Mouse (Mus musculus) 416B (cell line): ENCODE data around the gene Atp2a1.
"Not testable (repeated sequence)": the region's sequence is repeated elsewhere in the genome, so short reads cannot be mapped to it uniquely, and the experiment has no call there.

Experiments used
- DNase-seq: peaks from one replicate; pipeline ENCODE4 v3.0.0; 2011; ENCODE audit warnings: low read depth

Gene Atp2a1

DNA sequence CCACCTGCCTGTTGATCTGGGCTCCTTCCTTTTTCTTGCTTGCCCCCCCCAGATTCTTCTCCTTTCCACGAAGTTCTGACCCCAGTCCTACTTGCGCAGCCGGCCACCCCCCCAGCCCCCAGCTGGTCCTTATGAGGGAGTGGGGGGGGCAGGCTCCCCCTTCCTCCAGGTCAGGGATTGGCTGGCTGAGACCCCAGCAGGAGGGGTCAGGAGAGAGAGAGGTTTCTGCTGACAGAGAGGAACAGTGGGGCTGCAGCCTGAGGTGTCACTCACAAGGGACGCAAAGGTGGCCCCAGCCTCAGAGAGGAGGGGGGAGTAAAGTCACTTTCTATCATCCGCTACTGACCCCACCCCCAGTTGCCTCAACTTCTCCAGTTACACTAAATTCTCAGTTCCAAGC lies at the start of gene Atp2a1:
Gene Atp2a1 (minus strand): TSS at position 105 of the 400 bp plus-strand sequence.
- no peak for DNase-seq

DNA sequence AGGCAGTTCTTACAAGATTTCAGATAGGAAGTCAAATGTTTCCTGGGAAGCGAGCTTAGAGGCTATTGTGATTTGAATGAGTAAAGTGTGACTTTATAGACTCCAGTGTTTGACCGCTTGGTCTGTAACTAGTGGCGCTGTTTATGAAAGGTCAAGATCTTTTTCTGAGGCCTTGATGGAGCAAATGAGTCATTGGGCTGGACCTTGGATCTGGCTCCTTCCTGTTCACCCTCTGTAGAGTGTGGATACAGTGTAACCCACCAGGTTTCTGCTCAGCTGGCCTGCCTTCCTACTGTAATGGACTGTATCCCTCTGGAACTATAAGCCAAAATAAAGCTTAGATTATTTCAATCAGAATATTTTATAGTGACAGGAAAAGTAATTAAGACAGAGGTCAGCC lies 48.4 kb upstream of the Atp2a1 start:
- DNase-seq = peak; percentile 56

DNA sequence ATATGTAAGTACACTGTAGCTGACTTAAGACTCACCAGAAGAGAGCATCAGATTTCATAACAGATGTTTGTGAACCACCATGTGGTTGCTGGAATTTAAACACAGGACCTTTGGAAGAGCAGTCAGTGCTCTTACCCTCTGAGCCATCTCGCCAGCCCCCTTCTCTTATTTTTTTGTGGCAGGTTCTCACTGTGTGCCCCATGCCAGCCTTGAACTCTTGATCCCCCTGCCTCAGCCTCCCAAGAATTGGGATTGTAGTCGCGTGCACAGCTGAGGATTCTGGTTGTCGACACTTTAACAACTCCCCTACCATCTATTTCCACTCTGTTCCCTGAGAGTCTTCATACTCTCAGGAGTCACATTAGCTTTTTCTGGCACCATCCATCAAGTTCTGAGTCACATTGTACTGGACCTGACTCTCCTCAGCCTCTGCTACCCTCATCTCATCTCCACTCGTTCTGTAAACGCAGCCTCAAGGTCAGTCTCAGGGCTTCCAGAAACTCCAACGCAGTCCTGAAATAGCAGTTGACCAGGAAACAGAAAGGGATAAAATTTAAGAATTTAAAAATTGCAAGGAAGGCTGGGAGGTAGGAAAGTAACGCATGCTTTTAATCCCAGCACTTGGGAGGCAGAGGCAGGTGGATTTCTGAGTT lies 44.3 kb upstream of the Atp2a1 start:
- DNase-seq = no peak

DNA sequence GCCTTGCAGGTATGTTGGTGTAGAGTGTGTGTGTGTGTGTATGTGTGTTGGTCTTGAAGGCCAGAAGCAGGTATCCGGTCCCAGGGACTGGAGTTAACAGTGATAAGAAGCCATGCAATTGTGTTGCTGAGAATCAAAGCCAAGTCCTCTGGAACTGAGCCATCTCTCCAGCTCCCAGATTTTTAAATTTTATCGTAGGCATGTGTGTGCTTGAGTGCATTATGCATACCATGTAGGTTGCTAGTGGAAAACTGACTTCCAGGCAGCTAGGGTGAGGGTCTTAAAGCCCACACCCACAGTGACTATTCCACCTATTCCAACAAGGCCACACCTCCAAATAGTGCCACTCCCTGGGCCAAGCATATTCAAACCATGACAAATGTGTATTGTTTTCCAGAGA lies 42.0 kb upstream of the Atp2a1 start:
- DNase-seq = no peak

DNA sequence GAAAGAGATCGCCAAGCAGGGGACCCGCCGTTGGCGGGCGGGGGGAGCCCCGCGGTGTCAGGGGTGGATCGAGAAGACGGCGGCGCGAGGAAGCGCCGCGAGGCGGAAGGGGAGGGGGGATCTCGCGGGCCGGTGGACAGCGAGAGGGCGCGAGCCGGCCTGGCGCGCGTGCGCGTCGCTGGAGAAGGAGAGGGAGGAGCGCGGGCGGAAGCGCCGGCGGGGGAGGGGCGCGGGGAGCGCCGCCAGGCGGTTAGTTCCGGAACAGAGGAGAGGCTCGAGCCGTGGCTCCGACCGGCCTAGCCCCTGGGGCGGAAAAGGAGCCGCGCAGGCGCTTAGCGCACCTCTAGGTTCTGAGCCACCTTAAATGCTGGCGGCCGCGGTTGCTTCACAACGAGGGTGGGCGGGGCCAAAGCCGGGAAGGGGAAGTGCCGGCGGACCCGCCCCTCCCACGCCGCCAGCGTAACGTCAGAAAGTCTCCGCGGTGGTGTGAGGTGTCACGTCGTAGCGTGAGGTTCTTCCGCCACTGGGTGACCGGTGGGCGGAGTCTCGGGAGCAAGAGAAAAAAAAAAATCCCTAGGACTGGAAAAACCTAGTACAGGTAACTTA lies 40.5 kb upstream of the Atp2a1 start, which contains the start of gene Atxn2l:
Gene Atxn2l (minus strand): TSS at position 165 of the 606 bp plus-strand sequence.
- peak; percentile 99 for DNase-seq

DNA sequence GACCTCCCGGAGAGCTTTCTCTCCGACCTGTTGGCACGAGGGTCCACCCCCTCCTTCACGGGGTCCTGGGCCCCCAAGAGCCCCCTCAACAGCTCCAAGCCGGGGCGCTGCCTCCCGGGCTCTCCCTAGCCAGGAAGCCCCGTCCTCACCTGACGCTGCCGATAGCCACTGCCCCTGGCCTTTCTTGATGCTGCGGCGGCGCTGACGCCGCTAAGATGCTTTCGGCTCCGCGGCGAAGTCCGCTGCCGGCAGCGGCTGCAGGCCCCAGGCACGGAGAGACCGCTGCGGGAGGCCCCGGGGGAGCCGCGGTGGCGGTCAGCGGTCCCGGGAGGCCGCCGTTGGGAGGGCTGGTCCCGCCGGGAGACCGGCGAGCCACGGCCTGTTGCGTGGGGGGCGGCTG lies 39.8 kb upstream of the Atp2a1 start:
- no peak for DNase-seq

DNA sequence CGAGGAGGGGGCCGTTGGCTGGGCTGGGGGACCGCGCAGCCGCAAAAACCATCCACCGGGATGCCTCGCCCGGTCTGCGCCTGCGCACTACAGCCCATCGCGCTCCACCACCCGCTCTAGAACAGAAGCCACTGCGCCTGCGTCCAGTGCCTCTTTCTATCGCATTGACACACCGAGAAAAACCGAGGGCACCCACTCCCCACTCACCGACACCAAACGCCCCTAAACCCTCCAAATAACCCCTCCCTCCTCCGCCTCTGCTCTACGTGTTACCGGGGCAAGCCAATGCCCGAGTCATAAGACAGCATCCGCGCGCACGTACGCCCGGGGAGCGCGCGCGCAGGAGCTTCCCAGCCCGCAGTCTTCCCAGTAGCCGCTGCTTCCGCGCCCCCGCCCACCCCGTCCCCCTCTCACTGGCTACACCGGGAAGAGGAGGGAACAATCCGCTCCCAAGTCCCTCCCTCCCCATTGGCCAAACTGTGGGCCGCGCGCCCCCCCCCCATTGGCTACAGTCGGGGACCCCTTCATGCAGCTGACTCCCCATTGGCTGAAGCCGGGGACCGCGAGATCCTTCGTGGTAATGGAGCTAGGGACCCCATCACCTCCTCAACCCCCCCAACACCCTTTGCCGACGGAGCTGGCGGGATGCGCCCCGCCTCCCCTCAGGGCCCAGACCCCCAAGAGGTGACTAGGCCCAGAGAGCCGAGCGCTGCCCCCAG lies 39.3 kb upstream of the Atp2a1 start:
- peak; percentile 98 for DNase-seq

DNA sequence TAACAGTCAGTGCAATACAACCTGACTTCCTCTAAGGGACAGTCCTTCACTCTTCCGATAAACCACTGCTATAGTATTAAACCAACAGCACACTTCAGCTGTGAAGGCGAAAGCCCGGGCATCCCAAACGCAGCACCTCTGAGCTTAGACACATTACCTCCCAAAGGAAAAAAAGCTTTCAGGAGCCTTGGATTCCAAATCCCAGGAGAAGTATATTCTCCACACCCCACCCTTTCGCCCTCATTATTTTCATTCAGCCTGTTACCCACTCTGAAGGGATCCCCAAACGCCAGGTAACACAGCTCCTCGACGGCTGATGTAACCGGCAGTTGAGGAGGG lies 38.7 kb upstream of the Atp2a1 start:
- no peak for DNase-seq

DNA sequence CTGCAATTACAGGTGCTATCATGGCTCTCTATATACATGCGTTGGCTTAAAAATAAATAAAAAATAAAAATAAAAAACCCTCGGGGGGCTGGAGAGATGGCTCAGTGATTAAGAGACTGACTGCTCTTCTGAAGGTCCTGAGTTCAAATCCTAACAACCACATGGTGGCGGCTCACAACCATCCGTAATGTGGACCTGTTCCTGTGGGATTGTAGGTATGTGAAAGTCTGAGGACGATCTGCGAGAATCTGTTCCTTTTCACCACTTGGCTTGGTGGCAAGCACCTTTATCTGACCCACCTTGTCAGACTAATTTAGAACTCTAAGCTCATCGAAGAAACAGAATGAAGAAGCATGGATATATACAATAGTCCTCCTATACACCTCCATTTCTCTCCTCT lies 36.5 kb upstream of the Atp2a1 start:
- no peak for DNase-seq

DNA sequence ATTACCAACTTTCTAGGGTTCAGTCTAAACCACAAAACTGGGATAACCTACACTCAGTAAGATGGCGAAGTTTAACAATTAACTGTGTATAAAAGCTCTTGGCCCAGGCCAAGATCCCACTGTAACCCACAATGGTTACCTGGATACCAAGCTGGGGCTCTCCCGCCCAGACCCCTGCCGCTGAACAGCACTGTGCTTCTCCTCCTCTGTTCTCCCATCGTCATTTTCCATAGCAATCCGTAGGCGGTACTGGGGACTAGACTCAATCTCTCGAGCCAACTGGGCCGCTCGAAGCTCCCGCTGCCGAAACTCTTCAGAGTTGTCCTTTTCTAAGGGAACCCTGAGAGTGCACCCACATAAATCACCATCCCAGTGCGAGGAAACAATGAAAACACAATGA lies 35.1 kb upstream of the Atp2a1 start:
- DNase-seq = no peak

DNA sequence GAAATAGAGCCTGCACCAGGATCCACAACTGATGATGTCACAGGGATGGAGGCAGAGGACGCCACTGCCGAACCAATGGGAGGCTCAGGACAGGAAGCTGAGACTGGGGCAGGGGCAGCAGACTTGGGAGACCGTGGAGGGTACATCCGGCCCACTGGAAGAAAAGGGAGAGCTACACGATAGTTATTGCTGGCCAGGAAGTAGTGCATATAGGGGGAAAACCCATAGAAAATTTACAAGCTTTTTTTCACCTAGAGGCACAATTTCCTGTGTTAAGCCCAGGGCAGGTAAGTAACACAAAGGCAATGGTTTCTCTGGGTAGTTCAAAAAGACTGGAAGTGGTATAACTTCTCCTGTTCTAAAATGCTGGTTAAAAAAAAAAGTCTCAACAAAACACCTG lies 33.6 kb upstream of the Atp2a1 start:
- DNase-seq = no peak

DNA sequence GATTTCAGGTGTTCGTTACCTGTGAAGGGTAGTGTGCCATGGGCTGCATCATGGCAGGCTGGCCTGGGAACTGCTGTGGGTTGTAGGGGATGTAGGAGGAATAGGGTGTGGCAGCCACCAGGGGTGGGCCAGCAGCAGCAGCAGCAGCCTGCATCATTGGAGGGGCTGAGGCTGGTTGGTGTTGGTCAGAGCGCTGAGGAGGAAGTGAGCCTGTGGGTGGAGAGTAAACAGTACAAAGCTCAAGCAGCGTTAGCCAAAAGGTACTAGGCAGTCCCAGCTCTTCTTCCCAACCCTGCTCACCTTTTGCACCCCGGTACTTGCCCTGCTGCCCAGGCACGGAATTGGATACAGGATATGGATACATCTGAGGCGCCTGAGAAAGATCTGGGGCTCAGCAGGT lies 31.2 kb upstream of the Atp2a1 start:
- DNase-seq = no peak

DNA sequence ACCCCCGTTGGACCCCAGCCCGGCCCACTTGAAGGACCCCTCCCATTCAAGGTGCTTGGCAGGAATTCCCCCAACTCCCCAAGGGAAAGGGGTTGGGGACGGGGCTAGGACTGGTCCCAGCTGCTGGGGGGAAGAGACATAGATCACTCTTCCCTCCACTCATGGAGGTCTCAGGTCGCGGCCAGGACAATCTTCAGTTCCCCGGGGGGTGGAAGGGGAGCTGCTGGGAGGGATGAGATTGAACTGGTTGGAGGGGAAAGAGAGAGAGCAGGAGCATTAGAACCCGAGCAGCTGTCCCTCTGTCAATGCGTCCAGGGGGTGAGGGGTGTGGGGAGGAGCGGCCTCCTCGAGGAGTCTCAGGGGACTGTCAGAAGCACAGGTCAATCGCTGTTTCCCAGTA lies 29.1 kb upstream of the Atp2a1 start:
- DNase-seq = no peak

DNA sequence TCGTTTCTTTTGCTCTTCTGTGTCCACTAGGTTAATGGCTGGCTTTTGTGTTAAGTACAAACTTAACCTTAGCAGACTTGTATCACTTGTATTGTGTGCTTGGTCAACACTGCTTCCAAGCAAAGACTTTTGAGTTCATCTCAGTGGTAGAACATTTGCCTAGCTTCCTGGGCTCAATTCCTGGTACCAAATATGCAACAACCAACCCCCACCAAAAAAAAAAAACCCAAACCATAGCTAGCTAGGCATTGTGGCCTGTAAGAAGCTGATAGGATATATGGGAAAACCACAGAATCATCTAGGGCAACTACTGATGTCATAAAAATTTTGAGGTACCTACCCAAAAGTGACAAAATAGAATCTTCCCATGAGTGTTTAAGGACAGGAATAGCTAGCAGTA lies 28.1 kb upstream of the Atp2a1 start:
- DNase-seq = no peak

DNA sequence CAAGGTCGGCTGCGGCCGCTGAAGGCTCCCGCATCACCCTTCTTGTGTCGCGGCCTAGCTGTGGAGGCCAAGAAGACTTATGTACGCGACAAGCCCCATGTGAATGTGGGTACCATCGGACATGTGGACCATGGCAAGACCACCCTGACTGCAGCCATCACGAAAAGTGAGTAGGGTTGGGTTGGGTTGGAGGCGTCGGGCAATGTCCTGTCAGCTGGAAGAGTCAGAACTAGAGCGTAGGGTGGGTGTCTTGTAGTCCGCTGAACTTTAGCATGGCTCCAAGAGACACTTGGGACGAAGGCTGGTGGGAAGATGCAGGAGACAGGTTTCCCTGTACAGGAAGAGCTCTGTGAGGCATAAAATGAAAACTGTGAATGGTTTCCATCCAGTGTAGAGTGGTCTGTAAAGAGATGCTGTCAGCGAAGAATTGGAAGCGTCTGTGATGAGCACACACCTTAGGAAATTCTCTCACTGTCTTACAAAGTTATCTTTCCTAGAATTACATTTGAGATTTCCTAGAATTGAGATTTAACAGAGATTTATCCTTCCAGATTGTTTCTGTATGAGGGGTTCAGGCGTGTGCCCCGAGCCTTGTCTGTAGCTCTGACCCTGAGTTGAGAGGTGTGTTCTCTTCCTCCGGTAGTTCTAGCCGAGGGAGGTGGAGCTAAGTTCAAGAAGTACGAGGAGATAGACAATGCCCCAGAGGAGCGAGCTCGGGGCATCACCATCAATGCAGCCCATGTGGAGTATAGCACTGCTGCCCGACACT lies 24.9 kb upstream of the Atp2a1 start:
- not testable (repeated sequence) for DNase-seq

DNA sequence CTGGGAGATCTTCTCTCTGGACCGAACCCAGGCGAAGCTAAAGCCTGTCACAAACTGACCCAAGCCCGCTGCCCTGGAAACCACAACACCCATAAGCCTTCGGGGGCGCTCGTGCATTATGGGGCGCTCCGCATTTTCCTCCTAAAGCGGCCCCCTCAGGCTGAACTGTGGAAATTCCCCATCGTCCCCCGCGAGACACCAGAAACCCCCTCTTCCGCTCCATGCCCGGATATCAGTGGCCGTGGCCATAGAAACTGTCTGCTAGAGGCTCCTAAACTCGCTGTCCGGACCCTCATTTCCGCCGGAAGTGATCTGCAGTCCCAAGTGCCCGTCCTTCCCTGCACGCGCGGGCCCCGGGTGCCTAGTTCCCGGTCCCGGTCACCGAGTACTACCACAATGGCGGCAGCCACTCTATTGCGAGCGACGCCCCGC lies 24.2 kb upstream of the Atp2a1 start, which contains the start of gene Tufm:
Gene Tufm (plus strand): TSS at position 310 of the 432 bp plus-strand sequence.
- DNase-seq = peak; percentile 98

DNA sequence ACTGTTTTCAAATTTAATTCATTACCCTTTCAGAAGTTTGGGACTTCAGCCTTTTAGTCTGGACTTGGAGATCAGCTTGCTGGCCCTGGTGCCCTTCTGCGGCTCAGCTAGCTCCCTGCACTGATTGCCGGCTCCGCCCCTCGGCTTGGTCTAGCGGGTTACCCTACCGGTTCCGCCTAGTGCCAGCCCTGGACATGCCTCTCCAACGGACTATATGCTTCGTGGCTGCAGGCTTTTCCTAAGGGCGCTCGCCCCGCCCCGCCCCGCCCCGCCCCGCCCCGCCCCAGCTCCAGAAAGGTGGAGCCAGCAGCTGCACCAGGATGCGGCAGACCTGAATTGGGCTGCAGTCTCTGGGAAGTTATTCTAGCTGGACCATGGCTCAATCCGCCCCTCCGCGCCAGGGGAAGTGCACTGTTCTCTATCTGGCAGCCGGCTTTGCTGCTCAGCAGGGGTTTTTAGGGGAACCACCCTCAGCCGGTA lies 19.5 kb upstream of the Atp2a1 start:
- DNase-seq = peak; percentile 97

DNA sequence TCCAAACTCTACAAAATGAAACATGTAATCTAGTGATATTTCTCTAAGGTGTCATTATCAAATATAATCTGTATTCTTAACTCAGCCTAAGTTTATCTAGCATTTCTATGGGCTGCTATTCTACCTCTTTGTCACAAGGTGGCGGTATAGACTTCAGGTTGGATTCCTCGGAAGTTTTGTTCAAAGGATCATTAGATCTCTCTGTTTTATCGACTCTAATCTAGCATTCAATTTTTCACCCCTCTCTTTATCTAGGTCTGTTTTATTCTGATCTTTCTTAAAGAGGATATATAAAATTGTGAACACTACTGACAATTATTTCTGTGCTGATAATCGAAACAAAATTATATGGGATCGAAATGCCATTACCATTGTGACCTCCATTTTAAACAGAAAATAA lies 18.8 kb upstream of the Atp2a1 start:
- DNase-seq = peak; percentile 66

DNA sequence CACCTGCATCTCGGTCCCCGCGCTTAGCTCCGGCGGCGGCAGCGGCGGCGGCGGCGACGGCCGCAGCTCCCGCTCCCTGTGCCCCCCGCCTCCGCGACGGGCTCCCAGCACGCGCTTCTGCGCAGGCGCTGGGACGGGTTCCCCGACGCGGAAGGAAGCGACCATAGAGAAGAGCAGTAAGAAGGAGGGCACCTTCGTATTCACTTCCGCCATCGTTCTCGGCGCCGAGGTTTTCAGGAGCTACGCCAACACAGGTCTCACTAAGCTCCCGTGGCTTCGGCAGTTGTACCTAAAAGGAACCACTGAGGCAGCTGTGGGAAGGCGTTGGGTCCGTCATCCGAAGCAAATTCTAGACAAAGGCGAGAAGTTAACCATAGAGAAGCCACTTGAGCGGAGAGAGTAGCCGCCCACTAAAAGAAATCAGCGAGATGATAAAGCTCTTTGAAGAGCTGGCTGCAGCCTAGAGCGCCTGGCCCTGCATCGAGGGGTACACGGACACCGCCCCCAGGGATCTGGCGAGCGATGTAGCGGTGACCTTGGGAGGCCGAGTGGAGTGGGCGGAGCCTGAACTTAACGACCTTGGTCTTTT lies 12.2 kb upstream of the Atp2a1 start, which contains the start of gene Sh2b1:
Gene Sh2b1 (minus strand): TSS at position 432 of the 589 bp plus-strand sequence.
- peak; percentile 96 for DNase-seq

DNA sequence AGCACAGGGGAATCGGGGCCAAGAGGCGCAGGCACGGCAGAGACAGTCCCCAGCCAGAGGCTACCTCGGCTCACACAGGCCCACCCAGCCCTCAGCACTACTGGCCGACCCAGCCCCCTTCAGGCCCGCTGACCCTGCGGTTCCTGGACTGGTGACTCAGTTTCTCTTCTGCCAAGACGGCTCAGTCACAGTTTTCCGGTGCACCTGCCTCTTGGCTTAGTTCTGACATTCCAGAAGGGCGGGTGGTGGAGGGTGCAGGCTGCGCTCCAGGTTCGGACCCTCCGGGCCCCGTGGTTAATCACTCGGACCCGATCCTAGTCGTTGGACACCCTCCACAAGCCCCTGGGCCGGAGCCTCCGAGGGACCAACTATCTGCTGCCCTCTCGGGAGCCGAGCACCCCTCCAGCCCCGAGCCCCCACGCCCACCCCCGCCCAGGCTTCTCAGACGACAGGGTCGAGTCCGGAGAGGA lies 11.6 kb upstream of the Atp2a1 start:
- no peak for DNase-seq

DNA sequence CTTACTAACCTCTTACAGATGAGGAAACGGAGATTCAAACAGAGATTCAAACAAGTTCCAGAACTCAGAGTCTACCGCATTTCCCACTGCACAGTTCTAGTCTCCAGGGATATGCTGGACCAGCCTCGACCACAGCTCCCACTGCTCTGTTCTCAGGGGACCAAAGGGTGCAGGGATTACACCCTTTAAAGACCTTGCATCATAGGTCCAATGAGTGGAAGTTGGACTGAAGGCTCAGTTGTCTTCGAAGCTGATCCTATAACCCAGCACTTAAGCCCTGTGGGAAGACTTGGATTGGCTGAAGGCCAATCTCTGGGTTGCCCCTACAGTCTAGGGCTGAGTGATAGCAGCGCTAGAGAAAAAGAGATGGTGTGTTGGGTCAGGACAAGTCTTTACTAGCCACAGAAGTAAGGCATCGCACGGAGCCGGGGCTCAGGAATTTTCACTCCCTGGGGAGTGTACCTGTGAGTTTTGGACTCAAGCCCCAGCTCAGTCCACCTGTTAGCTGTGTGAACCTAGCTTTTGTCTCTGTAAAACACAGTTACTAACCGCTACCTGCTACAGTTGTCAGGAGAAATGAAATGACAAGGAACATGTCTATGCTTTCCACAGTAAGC lies 10.7 kb upstream of the Atp2a1 start:
- DNase-seq = no peak
